Mouse (Mus musculus): ENCODE measurements at regions not wholly inside any gene's neighbourhood (a gene's known extent, or its start where the extent isn't known, plus 50 kb on each side); places are given as distances from the start of the nearest gene placed in this dataset.

DNA sequence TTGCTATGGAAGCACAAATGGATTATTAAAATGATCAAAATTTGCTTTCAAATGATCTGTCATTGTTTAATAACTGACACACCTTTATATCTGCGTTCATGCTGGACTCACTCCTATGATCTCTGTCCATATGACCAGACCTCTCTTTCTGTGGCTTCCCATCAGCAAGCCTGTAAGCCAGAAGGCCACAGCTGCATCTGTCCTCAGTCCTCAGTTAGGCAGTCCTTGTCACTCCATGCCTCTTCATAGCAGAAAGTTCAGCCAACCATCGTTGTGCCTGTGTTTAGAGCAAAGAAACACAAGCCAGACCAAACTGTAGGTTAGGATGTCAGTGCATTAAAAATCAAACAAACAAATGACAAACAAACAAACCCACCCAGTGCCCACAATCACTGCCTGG, 107.2 kb upstream of the Tsc22d1 start:
- Histone ChIP-seq H3K9ac (ENCODE audit: low read length) (no peak overlapping the region), H3K4me1 (ENCODE audit: control insufficient read depth in 2 of 2, insufficient read depth in 2 of 2, low read length in 2 of 2) (peaks cover 2 to 3% of the 10 kb centered on the region in 2 experiments; a peak in 3 of 4 replicates), H3K4me2 (ENCODE audit: low read length) (no peak overlapping the region), H3K4me3 (ENCODE audit: control insufficient read depth in 1 of 2, insufficient read depth in 1 of 2, low read depth in 1 of 2, low read length in 2 of 2) (no peak overlapping the region), H3K27me3 (ENCODE audit: control insufficient read depth, insufficient read depth, low read length) (no peaks in the 10 kb centered on the region), H3K36me3 (ENCODE audit: control insufficient read depth, insufficient read depth, low read length) (no peaks in the 10 kb centered on the region), H3K27ac (replicated peaks in 1 of 2; ENCODE audit: control insufficient read depth in 1 of 2, insufficient read depth in 1 of 2, low read depth in 2 of 2, low read length in 2 of 2) (no peak overlapping the region), H3K9me3 (ENCODE audit: control insufficient read depth, low read length) (no peaks in the 10 kb centered on the region)
- WGBS, result 60% methylated on average over 2 of the region's 2 CpGs
- ATAC-seq (ENCODE audit: insufficient number of reproducible peaks, insufficient read depth, low FRiP score, low read depth), result no peak

DNA sequence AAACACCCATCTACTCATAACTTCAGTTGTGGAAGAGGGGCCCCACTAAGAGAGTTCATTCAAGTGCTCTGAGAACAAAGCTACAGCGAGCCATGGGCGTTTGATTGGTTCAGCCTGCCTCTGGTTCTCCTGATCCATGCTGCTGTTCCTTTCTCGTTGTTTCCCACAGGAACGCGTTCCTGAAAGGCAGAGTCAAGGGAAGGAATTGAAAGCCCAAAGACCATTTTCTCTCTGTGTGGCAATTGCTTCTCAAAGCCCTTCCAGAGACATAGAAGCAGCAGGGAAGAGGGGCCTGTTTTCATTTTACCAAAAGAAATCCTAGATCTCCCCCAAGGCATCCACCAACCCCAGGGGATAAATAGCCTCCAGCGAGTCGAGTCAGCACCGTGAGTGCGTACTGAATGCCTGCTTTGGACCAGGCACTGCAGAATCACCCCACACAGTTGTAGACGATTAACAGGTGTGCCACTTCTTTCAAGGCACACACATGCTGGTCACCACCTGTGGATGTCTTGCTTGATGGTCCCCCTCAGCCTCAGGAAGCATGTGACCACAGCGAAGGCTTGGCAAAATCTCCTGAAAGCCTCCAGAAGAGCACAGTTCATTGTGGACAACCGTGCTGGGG, 106.5 kb upstream of the Tsc22d1 start:
- Histone ChIP-seq H3K27ac (replicated peaks in 1 of 2; ENCODE audit: control insufficient read depth in 1 of 2, insufficient read depth in 1 of 2, low read depth in 2 of 2, low read length in 2 of 2) (no peak overlapping the region), H3K9ac (ENCODE audit: low read length) (peak overlapping the region; percentile 42; the same call in 1 of the 2 replicates), H3K4me3 (ENCODE audit: control insufficient read depth in 1 of 2, insufficient read depth in 1 of 2, low read depth in 1 of 2, low read length in 2 of 2) (peak overlapping the region; percentile 8 to 10; a peak in 3 of 4 replicates), H3K4me2 (ENCODE audit: low read length) (peak overlapping the region; percentile 45), H3K9me3 (ENCODE audit: control insufficient read depth, low read length) (no peaks in the 10 kb centered on the region), H3K36me3 (ENCODE audit: control insufficient read depth, insufficient read depth, low read length) (no peaks in the 10 kb centered on the region), H3K4me1 (ENCODE audit: control insufficient read depth in 2 of 2, insufficient read depth in 2 of 2, low read length in 2 of 2) (peaks cover 0 to 2% of the 10 kb centered on the region in 2 experiments; a peak in 2 of 4 replicates), H3K27me3 (ENCODE audit: control insufficient read depth, insufficient read depth, low read length) (no peaks in the 10 kb centered on the region)
- no peak for ATAC-seq (ENCODE audit: insufficient number of reproducible peaks, insufficient read depth, low FRiP score, low read depth)
- WGBS, result 42% methylated on average over 12 of the region's 12 CpGs

DNA sequence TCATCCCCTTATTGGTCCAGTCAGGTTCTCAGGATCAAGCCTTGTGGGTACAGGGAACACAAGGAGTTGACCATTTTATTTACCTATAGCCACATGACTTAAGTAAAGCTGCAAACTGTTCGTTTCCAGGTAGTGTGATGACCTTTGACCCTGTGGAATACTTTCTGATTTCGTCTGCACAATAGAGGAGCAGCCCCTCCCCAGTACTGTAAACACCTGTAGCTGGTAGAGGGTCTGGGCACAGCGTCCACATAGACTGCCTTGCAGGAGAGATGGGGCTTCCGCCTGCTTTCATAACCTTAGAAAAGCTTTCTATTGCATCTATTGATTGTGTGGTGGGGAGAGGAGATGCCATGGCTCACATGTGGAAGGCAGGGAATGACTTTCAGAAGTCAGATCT, 105.2 kb upstream of the Tsc22d1 start:
- H3K27ac ChIP-seq (replicated peaks in 1 of 2; ENCODE audit: control insufficient read depth in 1 of 2, insufficient read depth in 1 of 2, low read depth in 2 of 2, low read length in 2 of 2), result no peak overlapping the region
- H3K36me3 ChIP-seq (ENCODE audit: control insufficient read depth, insufficient read depth, low read length), result no peaks in the 10 kb centered on the region
- ATAC-seq (ENCODE audit: insufficient number of reproducible peaks, insufficient read depth, low FRiP score, low read depth), result no peak
- H3K9me3 ChIP-seq (ENCODE audit: control insufficient read depth, low read length), result no peaks in the 10 kb centered on the region
- no peaks in the 10 kb centered on the region for H3K27me3 ChIP-seq (ENCODE audit: control insufficient read depth, insufficient read depth, low read length)
- no peak overlapping the region for H3K9ac ChIP-seq (ENCODE audit: low read length)
- H3K4me3 ChIP-seq (ENCODE audit: control insufficient read depth in 1 of 2, insufficient read depth in 1 of 2, low read depth in 1 of 2, low read length in 2 of 2), result no peak overlapping the region
- 73% methylated on average over 4 of the region's 4 CpGs for WGBS
- H3K4me2 ChIP-seq (ENCODE audit: low read length), result no peak overlapping the region
- H3K4me1 ChIP-seq (ENCODE audit: control insufficient read depth in 2 of 2, insufficient read depth in 2 of 2, low read length in 2 of 2), result peaks cover 0 to 2% of the 10 kb centered on the region in 2 experiments; a peak in 2 of 4 replicates

DNA sequence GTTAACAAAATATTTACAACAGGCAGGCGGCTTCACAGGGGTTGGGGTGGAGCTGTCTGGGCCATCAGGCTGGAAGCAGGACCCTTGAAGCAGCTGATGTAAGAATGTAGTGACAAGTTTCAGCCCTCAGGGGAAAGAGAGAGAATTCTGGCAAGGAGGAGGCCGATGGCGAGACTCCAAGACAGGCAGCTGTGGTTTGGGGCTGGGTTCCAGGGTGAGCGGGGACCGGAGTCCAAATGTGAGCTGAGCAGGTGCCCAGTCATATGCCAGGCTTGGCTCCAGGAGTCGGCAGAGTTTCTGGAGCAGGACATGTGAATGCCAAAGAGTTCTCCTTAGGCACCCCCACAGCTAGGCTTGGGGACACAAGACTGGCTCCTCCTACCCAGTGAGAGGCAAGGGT, 104.5 kb upstream of the Tsc22d1 start:
- Histone ChIP-seq H3K36me3 (ENCODE audit: control insufficient read depth, insufficient read depth, low read length) (no peaks in the 10 kb centered on the region), H3K27me3 (ENCODE audit: control insufficient read depth, insufficient read depth, low read length) (no peaks in the 10 kb centered on the region), H3K27ac (replicated peaks in 1 of 2; ENCODE audit: control insufficient read depth in 1 of 2, insufficient read depth in 1 of 2, low read depth in 2 of 2, low read length in 2 of 2) (no peak overlapping the region), H3K4me3 (ENCODE audit: control insufficient read depth in 1 of 2, insufficient read depth in 1 of 2, low read depth in 1 of 2, low read length in 2 of 2) (no peak overlapping the region), H3K4me2 (ENCODE audit: low read length) (no peak overlapping the region), H3K9ac (ENCODE audit: low read length) (no peak overlapping the region), H3K9me3 (ENCODE audit: control insufficient read depth, low read length) (no peaks in the 10 kb centered on the region), H3K4me1 (ENCODE audit: control insufficient read depth in 2 of 2, insufficient read depth in 2 of 2, low read length in 2 of 2) (peaks cover 0 to 2% of the 10 kb centered on the region in 2 experiments; a peak in 2 of 4 replicates)
- WGBS, result 70% methylated on average over 6 of the region's 6 CpGs
- no peak for ATAC-seq (ENCODE audit: insufficient number of reproducible peaks, insufficient read depth, low FRiP score, low read depth)

DNA sequence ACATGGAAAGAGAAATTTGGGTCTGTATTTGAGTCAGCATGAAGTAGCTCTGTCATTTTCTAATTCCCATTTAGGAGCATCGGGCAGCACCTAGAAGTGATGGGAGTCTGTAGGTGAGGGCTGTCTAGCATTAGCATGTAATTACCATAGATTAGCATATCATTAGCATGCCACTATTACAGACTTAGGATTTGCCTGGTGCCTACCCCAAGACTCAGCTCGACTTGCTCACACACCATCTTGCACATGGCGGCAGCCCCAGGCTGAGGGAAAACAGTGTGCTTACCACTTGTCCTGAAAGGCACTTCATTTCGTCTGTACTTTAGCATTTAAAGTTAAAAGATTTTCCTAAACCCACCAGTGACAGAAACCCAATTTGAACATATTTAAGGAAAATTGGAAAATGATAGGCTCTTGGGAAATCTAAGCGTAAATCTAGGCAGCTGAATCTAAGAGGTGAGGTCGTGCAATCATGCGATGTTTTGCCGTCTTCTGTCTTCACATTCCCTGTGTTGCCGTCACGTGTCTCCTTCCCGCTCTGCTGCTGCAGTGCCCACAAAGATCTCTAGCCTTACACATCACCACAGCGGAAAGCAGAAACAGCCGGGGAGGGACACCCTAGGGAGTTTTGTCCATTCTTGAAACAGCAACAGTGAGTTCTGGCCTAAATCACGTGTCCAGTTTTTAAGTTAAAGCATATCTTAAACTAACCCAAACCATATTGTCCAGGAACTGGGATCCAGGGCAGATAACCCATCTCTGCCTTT, 101.2 kb upstream of the Tsc22d1 start:
- 72% methylated on average over 14 of the region's 14 CpGs for WGBS

DNA sequence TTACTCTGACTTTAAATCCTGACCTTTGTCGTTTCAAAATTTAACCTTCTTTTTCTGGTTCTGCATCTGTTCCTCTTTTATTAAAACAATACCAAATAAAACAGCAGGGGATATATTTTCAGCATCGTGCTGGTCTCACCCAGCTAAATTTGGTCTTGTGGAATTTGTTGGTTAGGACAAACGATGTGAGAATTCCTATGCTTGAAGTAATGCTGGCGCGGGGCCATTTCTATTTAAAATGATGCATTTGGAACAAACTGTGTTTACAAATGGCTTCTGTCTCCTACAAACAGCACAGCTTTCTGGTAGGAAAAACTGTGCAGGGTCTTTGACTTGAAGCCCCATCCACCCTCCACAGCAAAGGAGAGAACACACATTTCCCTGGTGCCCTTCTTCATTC, 96.3 kb upstream of the Tsc22d1 start:
- H3K9ac ChIP-seq (ENCODE audit: low read length), result no peak overlapping the region
- 64% methylated on average over 5 of the region's 5 CpGs for WGBS
- H3K36me3 ChIP-seq (ENCODE audit: control insufficient read depth, insufficient read depth, low read length), result no peaks in the 10 kb centered on the region
- H3K4me2 ChIP-seq (ENCODE audit: low read length), result no peak overlapping the region
- no peak overlapping the region for H3K27ac ChIP-seq (replicated peaks in 1 of 2; ENCODE audit: control insufficient read depth in 1 of 2, insufficient read depth in 1 of 2, low read depth in 2 of 2, low read length in 2 of 2)
- no peak overlapping the region for H3K4me3 ChIP-seq (ENCODE audit: control insufficient read depth in 1 of 2, insufficient read depth in 1 of 2, low read depth in 1 of 2, low read length in 2 of 2)
- H3K27me3 ChIP-seq (ENCODE audit: control insufficient read depth, insufficient read depth, low read length), result no peaks in the 10 kb centered on the region
- peaks cover 0 to 5% of the 10 kb centered on the region in 2 experiments; a peak in 2 of 4 replicates for H3K4me1 ChIP-seq (ENCODE audit: control insufficient read depth in 2 of 2, insufficient read depth in 2 of 2, low read length in 2 of 2)
- no peak for ATAC-seq (ENCODE audit: insufficient number of reproducible peaks, insufficient read depth, low FRiP score, low read depth)
- H3K9me3 ChIP-seq (ENCODE audit: control insufficient read depth, low read length), result 0 out of 2 replicates have a peak, but pooled peaks cover 3% of the 10 kb centered on the region

More for the DNA sequence above, 101.2 kb upstream of the Tsc22d1 start:
- H3K27ac ChIP-seq (replicated peaks in 1 of 2; ENCODE audit: control insufficient read depth in 1 of 2, insufficient read depth in 1 of 2, low read depth in 2 of 2, low read length in 2 of 2), result no peak overlapping the region
- no peak overlapping the region for H3K4me3 ChIP-seq (ENCODE audit: control insufficient read depth in 1 of 2, insufficient read depth in 1 of 2, low read depth in 1 of 2, low read length in 2 of 2)
- H3K4me2 ChIP-seq (ENCODE audit: low read length), result no peak overlapping the region
- peaks cover 0 to 3% of the 10 kb centered on the region in 2 experiments; a peak in 2 of 4 replicates for H3K4me1 ChIP-seq (ENCODE audit: control insufficient read depth in 2 of 2, insufficient read depth in 2 of 2, low read length in 2 of 2)
- H3K9ac ChIP-seq (ENCODE audit: low read length), result no peak overlapping the region
- H3K27me3 ChIP-seq (ENCODE audit: control insufficient read depth, insufficient read depth, low read length), result no peaks in the 10 kb centered on the region
- 0 out of 2 replicates have a peak, but pooled peaks cover 3% of the 10 kb centered on the region for H3K9me3 ChIP-seq (ENCODE audit: control insufficient read depth, low read length)
- ATAC-seq (ENCODE audit: insufficient number of reproducible peaks, insufficient read depth, low FRiP score, low read depth), result no peak
- H3K36me3 ChIP-seq (ENCODE audit: control insufficient read depth, insufficient read depth, low read length), result no peaks in the 10 kb centered on the region

DNA sequence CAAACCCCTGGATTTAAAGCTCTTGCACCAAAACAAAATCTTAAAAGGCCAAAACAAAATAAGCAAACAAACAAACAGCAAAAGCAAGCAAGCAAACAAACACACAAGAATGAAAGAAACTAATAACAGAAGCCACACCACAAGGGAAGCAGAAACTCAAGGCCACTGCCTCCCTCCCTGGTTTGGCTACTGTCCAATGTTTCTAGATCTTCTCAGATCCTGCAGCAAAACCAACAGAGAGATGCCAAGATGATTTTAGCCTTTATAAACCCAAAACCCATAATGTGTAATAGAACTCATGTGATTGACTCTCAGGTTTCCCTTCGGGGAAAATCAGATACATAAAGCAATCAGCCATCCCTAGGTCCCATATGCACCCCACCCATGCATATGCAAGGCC, 90.5 kb upstream of the Tsc22d1 start:
- 80% methylated on average over 1 of the region's 1 CpGs for WGBS
- Histone ChIP-seq H3K4me2 (ENCODE audit: low read length) (no peak overlapping the region), H3K27me3 (ENCODE audit: control insufficient read depth, insufficient read depth, low read length) (no peaks in the 10 kb centered on the region), H3K9me3 (ENCODE audit: control insufficient read depth, low read length) (no peaks in the 10 kb centered on the region), H3K9ac (ENCODE audit: low read length) (no peak overlapping the region), H3K36me3 (ENCODE audit: control insufficient read depth, insufficient read depth, low read length) (no peaks in the 10 kb centered on the region), H3K4me3 (ENCODE audit: control insufficient read depth in 1 of 2, insufficient read depth in 1 of 2, low read depth in 1 of 2, low read length in 2 of 2) (no peak overlapping the region), H3K27ac (replicated peaks in 1 of 2; ENCODE audit: control insufficient read depth in 1 of 2, insufficient read depth in 1 of 2, low read depth in 2 of 2, low read length in 2 of 2) (no peak overlapping the region), H3K4me1 (ENCODE audit: control insufficient read depth in 2 of 2, insufficient read depth in 2 of 2, low read length in 2 of 2) (no peaks in the 10 kb centered on the region)
- ATAC-seq (ENCODE audit: insufficient number of reproducible peaks, insufficient read depth, low FRiP score, low read depth), result no peak
